Mouse (Mus musculus) erythroblast, embryonic 14.5 days (primary cell): ENCODE data around the gene Pdcl2.

Source experiments
- GATA1 ChIP-seq: IDR thresholded peaks from 2 replicates; pipeline ENCODE4 v1.6.1; 2012; ENCODE audit warnings: low read length, inconsistent platforms, mixed read lengths
- TAL1 ChIP-seq: IDR thresholded peaks from 3 replicates; pipeline ENCODE4 v1.6.1; 2012; ENCODE audit warnings: low read length, inconsistent platforms, mixed read lengths

- TF ChIP-seq TAL1: no peak
- no peak for TF ChIP-seq GATA1
Observed at GRCm38 (mm10) chr5:76360057-76360456, 29.1 kb upstream of the Pdcl2 start.
